ENCODE assay signal across 13 mouse cellular contexts in the genomic region with DNA sequence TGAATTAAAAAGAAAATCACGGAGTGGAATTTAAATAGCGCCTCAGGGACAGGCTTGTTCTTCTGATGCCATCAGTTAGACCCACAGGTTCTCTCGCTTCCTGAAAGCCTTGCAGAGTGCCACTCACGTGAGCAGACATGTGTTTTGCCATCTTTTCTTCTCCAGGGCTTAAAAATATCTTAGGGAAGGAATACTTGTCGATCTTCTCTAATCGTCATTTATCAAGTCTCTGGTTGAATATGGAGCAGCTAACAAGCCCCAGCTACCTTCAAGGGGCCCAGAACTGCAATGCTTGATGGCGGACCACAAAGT.
DNase-seq lines count a peak whose midpoint lies in the region; ATAC-seq and TF ChIP-seq lines count a peak whose summit lies in the region.
"Had no signal": no experiment of that assay in that cellular context is flagged by ENCODE, and none has a peak within 500 bp of the region (broad histone marks: within the 10 kb centered on the region; RNA-seq: fewer than 3 reads in every experiment).

No protein-coding gene starts in this region.

- peak; percentile 59; the same call in 1 of the 2 replicates for ATAC-seq in forebrain, postnatal 0 days
- no peak for ATAC-seq in forebrain, embryonic 11.5 days (replicated peaks; ENCODE audit: low FRiP score)
- no peak for ATAC-seq in midbrain, embryonic 16.5 days
- no peak for ATAC-seq in midbrain, embryonic 13.5 days
- ATAC-seq: CD4-positive, CD25-positive, alpha-beta regulatory T cell, adult 4 months had no signal

- 77% methylated on average over 7 of the region's 7 CpGs for WGBS in forebrain, postnatal 0 days
- 92% methylated on average over 7 of the region's 7 CpGs for WGBS in forebrain, embryonic 11.5 days
- 67% methylated on average over 7 of the region's 7 CpGs for WGBS in midbrain, embryonic 16.5 days
- WGBS in midbrain, embryonic 13.5 days: 90% methylated on average over 7 of the region's 7 CpGs

- H3K9me3 ChIP-seq in forebrain, postnatal 0 days (ENCODE audit: low read length): no peaks in the 10 kb centered on the region
- H3K9me3 ChIP-seq in forebrain, embryonic 11.5 days (ENCODE audit: control insufficient read depth, low read length): no peaks in the 10 kb centered on the region
- no peaks in the 10 kb centered on the region for H3K9me3 ChIP-seq in midbrain, embryonic 16.5 days (replicated peaks; ENCODE audit: control insufficient read depth, low read length, poor library complexity, severe bottlenecking)
- H3K9me3 ChIP-seq in midbrain, embryonic 13.5 days: no peaks in the 10 kb centered on the region
- H3K9me3 ChIP-seq: heart, embryonic 10.5 days had no signal

- H3K27me3 ChIP-seq in forebrain, postnatal 0 days (ENCODE audit: insufficient read depth, low read length): no peaks in the 10 kb centered on the region
- H3K27me3 ChIP-seq in forebrain, embryonic 11.5 days (ENCODE audit: control insufficient read depth, insufficient read depth, low read length): no peaks in the 10 kb centered on the region
- H3K27me3 ChIP-seq in midbrain, embryonic 16.5 days (ENCODE audit: control insufficient read depth, insufficient read depth, low read depth, low read length): no peaks in the 10 kb centered on the region
- H3K27me3 ChIP-seq in midbrain, embryonic 13.5 days: no peaks in the 10 kb centered on the region

- H3K4me2 ChIP-seq in forebrain, postnatal 0 days (ENCODE audit: low read depth): no peak overlapping the region
- H3K4me2 ChIP-seq in forebrain, embryonic 11.5 days (ENCODE audit: low read depth, low read length, severe bottlenecking): no peak overlapping the region
- H3K4me2 ChIP-seq in midbrain, embryonic 16.5 days (ENCODE audit: low read length): no peak overlapping the region
- no peak overlapping the region for H3K4me2 ChIP-seq in midbrain, embryonic 13.5 days (replicated peaks)

- no peak overlapping the region for H3K4me3 ChIP-seq in forebrain, postnatal 0 days (ENCODE audit: low read depth, low read length)
- H3K4me3 ChIP-seq in forebrain, embryonic 11.5 days (ENCODE audit: low read depth, low read length): no peak overlapping the region
- no peak overlapping the region for H3K4me3 ChIP-seq in left cerebral cortex, adult 2 months
- H3K4me3 ChIP-seq in midbrain, embryonic 16.5 days (ENCODE audit: low read depth, low read length): no peak overlapping the region
- H3K4me3 ChIP-seq in midbrain, embryonic 13.5 days (replicated peaks): no peak overlapping the region
- H3K4me3 ChIP-seq: heart, embryonic 10.5 days had no signal

- H3K4me1 ChIP-seq in forebrain, postnatal 0 days (ENCODE audit: insufficient read depth): peaks cover 5% of the 10 kb centered on the region; the same call in 1 of the 2 replicates
- H3K4me1 ChIP-seq in forebrain, embryonic 11.5 days (replicated peaks; ENCODE audit: control insufficient read depth, insufficient read depth, low read length): no peaks in the 10 kb centered on the region
- H3K4me1 ChIP-seq in midbrain, embryonic 16.5 days (ENCODE audit: control insufficient read depth, insufficient read depth, low read length): peaks cover 18% of the 10 kb centered on the region; the same call in 1 of the 2 replicates
- peaks cover 11% of the 10 kb centered on the region for H3K4me1 ChIP-seq in midbrain, embryonic 13.5 days (replicated peaks)
- H3K4me1 ChIP-seq: heart, embryonic 10.5 days had no signal

- peak; percentile 36 for DNase-seq in forebrain, postnatal 0 days
- no peak for DNase-seq in forebrain, embryonic 11.5 days (ENCODE audit: low spot score)
- peak in 1 of 2 experiments; percentile 13 for DNase-seq in left cerebral cortex, adult 2 months (ENCODE audit: extremely low spot score in 1 of 2, low spot score in 2 of 2)
- no peak for DNase-seq in left cerebral cortex, postnatal 36 days (ENCODE audit: low spot score in 2 of 2)
- peak; percentile 47 for DNase-seq in telencephalon, adult 2 months (ENCODE audit: low read depth, low spot score)
- DNase-seq: adrenal gland, postnatal 25 days; cerebellum, adult 9-10 months; lung, postnatal 14 days; thymus, postnatal 14 days had no signal

- no peak overlapping the region for H3K9ac ChIP-seq in forebrain, postnatal 0 days
- no peak overlapping the region for H3K9ac ChIP-seq in forebrain, embryonic 11.5 days (ENCODE audit: low read length)
- H3K9ac ChIP-seq in midbrain, embryonic 16.5 days (ENCODE audit: low read depth, low read length): no peak overlapping the region
- H3K9ac ChIP-seq in midbrain, embryonic 13.5 days (replicated peaks): no peak overlapping the region

- no peaks in the 10 kb centered on the region for H3K36me3 ChIP-seq in forebrain, postnatal 0 days (ENCODE audit: insufficient read depth)
- no peaks in the 10 kb centered on the region for H3K36me3 ChIP-seq in forebrain, embryonic 11.5 days (ENCODE audit: control insufficient read depth, insufficient read depth, low read length)
- H3K36me3 ChIP-seq in midbrain, embryonic 16.5 days (ENCODE audit: control insufficient read depth, insufficient read depth, low read length): no peaks in the 10 kb centered on the region
- H3K36me3 ChIP-seq in midbrain, embryonic 13.5 days: no peaks in the 10 kb centered on the region
- H3K36me3 ChIP-seq: heart, embryonic 10.5 days had no signal

- intact Hi-C loops in left cerebral cortex, adult 2 months (cut with DNase I): no loop called here
- intact Hi-C loops in left cerebral cortex, postnatal 36 days (cut with DNase I): no loop called here

- H3K27ac ChIP-seq in forebrain, postnatal 0 days (ENCODE audit: low read depth, low read length): peak overlapping the region; percentile 24; the same call in 1 of the 2 replicates
- H3K27ac ChIP-seq in forebrain, embryonic 11.5 days (ENCODE audit: low read depth, low read length): no peak overlapping the region
- H3K27ac ChIP-seq in left cerebral cortex, adult 2 months: 0 out of 2 replicates have a peak overlapping the region, but pooled peaks have one; percentile 8
- H3K27ac ChIP-seq in midbrain, embryonic 16.5 days (ENCODE audit: low read length): peak overlapping the region; percentile 32; the same call in 1 of the 2 replicates
- H3K27ac ChIP-seq in midbrain, embryonic 13.5 days: no peak overlapping the region
- H3K27ac ChIP-seq: heart, embryonic 10.5 days had no signal

- TF ChIP-seq CTCF in forebrain, postnatal 0 days (IDR thresholded peaks at IDR 0.05; ENCODE audit: low read depth): no peak
- TF ChIP-seq CTCF in left cerebral cortex, adult 2 months (IDR thresholded peaks at IDR 0.05): no peak

Comparison
In these comparisons a context has a peak if more than half of its experiments do, and no peak if none do; other contexts are left out.
1. DNase-seq: peak in forebrain, postnatal 0 days (single experiment) and telencephalon, adult 2 months (single experiment); none in forebrain, embryonic 11.5 days (single experiment) and left cerebral cortex, postnatal 36 days (0 of 2).
2. H3K27ac ChIP-seq: peak in forebrain, postnatal 0 days (single experiment), left cerebral cortex, adult 2 months (single experiment) and midbrain, embryonic 16.5 days (single experiment); none in forebrain, embryonic 11.5 days (single experiment) and midbrain, embryonic 13.5 days (single experiment).